In genomic region chr5:150384272-150385215, GRCm38 (mm10) we compare ENCODE assay signal across 8 mouse cellular contexts.
DNase-seq lines count a peak whose midpoint lies in the region; ATAC-seq lines count a peak whose summit lies in the region.
"Had no signal": no experiment of that assay in that cellular context is flagged by ENCODE, and none has a peak within 500 bp of the region (broad histone marks: within the 10 kb centered on the region; RNA-seq: fewer than 3 reads in every experiment).

No protein-coding gene starts in this region.

- no peak for DNase-seq in kidney, postnatal 10 days
- peak; percentile 15 for DNase-seq in NIH3T3 (ENCODE audit: low read depth)
- DNase-seq in embryo, embryonic 11 days: peak; percentile 20
- peak; percentile 16 for DNase-seq in lung, postnatal 10 days
- no peak for DNase-seq in adipocyte (ENCODE audit: low spot score)
- DNase-seq in urinary bladder, adult 18-20 months (ENCODE audit: low spot score in 2 of 2): no peak
- DNase-seq: cerebellum, adult 9-10 months had no signal

- no peaks in the 10 kb centered on the region for H3K36me3 ChIP-seq in kidney, embryonic 14.5 days (ENCODE audit: control insufficient read depth, insufficient read depth, low read length)

- no peaks in the 10 kb centered on the region for H3K27me3 ChIP-seq in kidney, embryonic 14.5 days (ENCODE audit: control insufficient read depth, insufficient read depth, low read length)

- H3K9ac ChIP-seq in kidney, embryonic 14.5 days (ENCODE audit: low read depth, low read length): no peak overlapping the region

- no peak overlapping the region for H3K4me2 ChIP-seq in kidney, embryonic 14.5 days (replicated peaks; ENCODE audit: low read depth, low read length)

- H3K4me3 ChIP-seq in kidney, embryonic 14.5 days (ENCODE audit: low read length): no peak overlapping the region

- H3K9me3 ChIP-seq in kidney, embryonic 14.5 days (ENCODE audit: control insufficient read depth, low read length): no peaks in the 10 kb centered on the region

- H3K27ac ChIP-seq in kidney, embryonic 14.5 days (ENCODE audit: low read depth, low read length): peak overlapping the region; percentile 48; the same call in 1 of the 2 replicates

- no peak for ATAC-seq in kidney, embryonic 14.5 days (ENCODE audit: low FRiP score, low TSS enrichment)

- 59% methylated on average over 17 of the region's 17 CpGs for WGBS in kidney, embryonic 14.5 days

- peaks cover 16% of the 10 kb centered on the region; the same call in 1 of the 2 replicates for H3K4me1 ChIP-seq in kidney, embryonic 14.5 days (ENCODE audit: control insufficient read depth, insufficient read depth, low read length)

Comparison
In these comparisons a context has a peak if more than half of its experiments do, and no peak if none do; other contexts are left out.
1. DNase-seq: peak in NIH3T3 (single experiment), embryo, embryonic 11 days (single experiment) and lung, postnatal 10 days (single experiment); none in kidney, postnatal 10 days (single experiment), adipocyte (single experiment) and urinary bladder, adult 18-20 months (0 of 2).